In genomic region chr4:83090691-83091448, GRCm38 (mm10) we compare ENCODE assay signal across 10 mouse cellular contexts. TPM values are rescaled to one million over a fixed set of nuclear protein-coding genes. Genes with fewer than 3 reads are reported as not detected.
DNase-seq lines count a peak whose midpoint lies in the region; ATAC-seq and TF ChIP-seq lines count a peak whose summit lies in the region.
"Had no signal": no experiment of that assay in that cellular context is flagged by ENCODE, and none has a peak within 500 bp of the region (broad histone marks: within the 10 kb centered on the region; RNA-seq: fewer than 3 reads in every experiment).

No protein-coding gene starts in this region.

- H3K36me3 ChIP-seq in heart, embryonic 13.5 days = no peaks in the 10 kb centered on the region
- no peaks in the 10 kb centered on the region for H3K36me3 ChIP-seq in liver, postnatal 0 days (replicated peaks; ENCODE audit: insufficient read depth, low read length)

- peak; percentile 24 for DNase-seq in layer of hippocampus, adult 9-11 months
- DNase-seq in layer of hippocampus, adult 11-12 months (ENCODE audit: low spot score) = no peak
- peak; percentile 61 for DNase-seq in MN1 (ENCODE audit: low spot score)
- DNase-seq in adrenal gland, postnatal 10 days = peak; percentile 60
- DNase-seq in liver, postnatal 0 days = no peak
- DNase-seq: forebrain, postnatal 0 days had no signal

- TF ChIP-seq CTCF in liver, postnatal 0 days (IDR thresholded peaks at IDR 0.05; ENCODE audit: low read depth) = no peak

- H3K27ac ChIP-seq in heart, embryonic 13.5 days (replicated peaks) = peak overlapping the region; percentile 59; the same call in 1 of the 2 replicates
- H3K27ac ChIP-seq in liver, postnatal 0 days (ENCODE audit: low read depth) = no peak overlapping the region
- H3K27ac ChIP-seq: liver, embryonic 14.5 days had no signal

- WGBS in heart, embryonic 13.5 days = 26% methylated on average over 6 of the region's 6 CpGs
- 60% methylated on average over 6 of the region's 6 CpGs for WGBS in liver, postnatal 0 days (ENCODE audit: insufficient replicate concordance)

- H3K9me3 ChIP-seq in heart, embryonic 13.5 days = no peaks in the 10 kb centered on the region
- no peaks in the 10 kb centered on the region for H3K9me3 ChIP-seq in liver, postnatal 0 days (ENCODE audit: low read length)

- no peak for TF ChIP-seq EP300 in liver, postnatal 0 days (IDR thresholded peaks at IDR 0.05; ENCODE audit: low read depth)

- no peak overlapping the region for H3K4me2 ChIP-seq in heart, embryonic 13.5 days
- no peak overlapping the region for H3K4me2 ChIP-seq in liver, postnatal 0 days (ENCODE audit: low read depth, low read length)

- no peak; the same call in 1 of the 2 replicates for ATAC-seq in heart, embryonic 13.5 days (ENCODE audit: extremely low read depth, insufficient number of reproducible peaks, low FRiP score, low TSS enrichment)
- no peak for ATAC-seq in granulocyte monocyte progenitor cell, adult 5-6 weeks (replicated peaks; ENCODE audit: poor library complexity, severe bottlenecking)
- ATAC-seq in liver, postnatal 0 days = no peak
- ATAC-seq: forebrain, postnatal 0 days had no signal

- H3K4me3 ChIP-seq in heart, embryonic 13.5 days = no peak overlapping the region
- H3K4me3 ChIP-seq in liver, postnatal 0 days (ENCODE audit: low read depth, low read length) = no peak overlapping the region

- peaks cover 19% of the 10 kb centered on the region for H3K4me1 ChIP-seq in heart, embryonic 13.5 days
- H3K4me1 ChIP-seq in liver, postnatal 0 days (ENCODE audit: insufficient read depth) = no peaks in the 10 kb centered on the region

- H3K9ac ChIP-seq in heart, embryonic 13.5 days = no peak overlapping the region
- H3K9ac ChIP-seq in liver, postnatal 0 days (replicated peaks) = no peak overlapping the region
- H3K9ac ChIP-seq: forebrain, postnatal 0 days; liver, embryonic 14.5 days had no signal

- no peaks in the 10 kb centered on the region for H3K27me3 ChIP-seq in heart, embryonic 13.5 days (replicated peaks)
- no peaks in the 10 kb centered on the region for H3K27me3 ChIP-seq in liver, postnatal 0 days (ENCODE audit: insufficient read depth, low read length)

RNA-seq across cellular contexts. Expression of gene Frem1, which starts 38.7 kb away (rescaled TPM):
- total RNA-seq in adrenal gland, postnatal 10 days (2021) = 1 to 10 TPM; 4.2 to 6.0 TPM
- 4.9 and 5.3 TPM in 2 replicates for polyA plus RNA-seq in heart, embryonic 13.5 days (2015; fragmentation: Nextera tagmentation; extraction: Ambion mirVana)
- total RNA-seq in granulocyte monocyte progenitor cell, adult 5-6 weeks (2014; fragmentation: Nextera tagmentation) = not detected in 2 replicates
- total RNA-seq in granulocyte monocyte progenitor cell, adult 5-6 weeks (2017) = not detected in 2 replicates
- polyA plus RNA-seq in liver, postnatal 0 days (2015; fragmentation: Nextera tagmentation; extraction: Ambion mirVana) = 0.27 and 0.35 TPM in 2 replicates
- total RNA-seq: common myeloid progenitor, adult 5-6 weeks had no signal

Comparison
In these comparisons a context has a peak if more than half of its experiments do, and no peak if none do; other contexts are left out.
1. DNase-seq: peak in layer of hippocampus, adult 9-11 months (single experiment), MN1 (single experiment) and adrenal gland, postnatal 10 days (single experiment); none in layer of hippocampus, adult 11-12 months (single experiment) and liver, postnatal 0 days (single experiment).
2. RNA of gene Frem1, which starts 38.7 kb away (total RNA-seq): 4.2 to 6.0 TPM in adrenal gland, postnatal 10 days; not detected in granulocyte monocyte progenitor cell, adult 5-6 weeks; every median in the first group is over 4 times any median in the second.